Mouse (Mus musculus): ENCODE data around the gene Gm28308. TPM values are rescaled to one million over a fixed set of nuclear protein-coding genes. Genes with fewer than 3 reads are reported as not detected.

Gene Gm28308
- polyA plus RNA-seq, 1 experiment from 2014 or later = not detected

GRCm38 (mm10) chr6:52245040-52245756, 32.1 kb upstream of the Gm28308 start:
- 0 out of 2 replicates have a peak overlapping the region, but pooled peaks have one; percentile 2 for H3K4me2 ChIP-seq (replicated peaks)
- peaks cover 98% of the 10 kb centered on the region for H3K27me3 ChIP-seq
- peaks cover 10% of the 10 kb centered on the region for H3K4me1 ChIP-seq
- under 1% methylated on average over 71 of the region's 71 CpGs for WGBS
- H3K9ac ChIP-seq = no peak overlapping the region
- no peaks in the 10 kb centered on the region for H3K36me3 ChIP-seq
- ATAC-seq (ENCODE audit: insufficient number of reproducible peaks, low FRiP score, low TSS enrichment, low read depth) = no peak
- no peak overlapping the region for H3K27ac ChIP-seq (replicated peaks)
- H3K4me3 ChIP-seq (replicated peaks) = peak overlapping the region; percentile 10; the same call in 1 of the 2 replicates
- H3K9me3 ChIP-seq (replicated peaks) = no peaks in the 10 kb centered on the region

- H3K9me3 ChIP-seq (replicated peaks) = no peaks in the 10 kb centered on the region
- no peaks in the 10 kb centered on the region for H3K36me3 ChIP-seq
- H3K27ac ChIP-seq (replicated peaks) = no peak overlapping the region
- peak overlapping the region; percentile 10; the same call in 1 of the 2 replicates for H3K4me3 ChIP-seq (replicated peaks)
- H3K4me1 ChIP-seq = peaks cover 14% of the 10 kb centered on the region
- 0 out of 2 replicates have a peak overlapping the region, but pooled peaks have one; percentile 2 for H3K4me2 ChIP-seq (replicated peaks)
- H3K27me3 ChIP-seq = peaks cover 98% of the 10 kb centered on the region
- ATAC-seq (ENCODE audit: insufficient number of reproducible peaks, low FRiP score, low TSS enrichment, low read depth) = no peak
- WGBS = 1% methylated on average over 23 of the region's 23 CpGs
- no peak overlapping the region for H3K9ac ChIP-seq
Measured at GRCm38 (mm10) chr6:52244471-52245039, 31.4 kb upstream of the Gm28308 start.

GRCm38 (mm10) chr6:52243681-52244121, 30.6 kb upstream of the Gm28308 start:
- Histone ChIP-seq H3K27me3 (peaks cover 96% of the 10 kb centered on the region), H3K4me1 (peaks cover 14% of the 10 kb centered on the region), H3K36me3 (no peaks in the 10 kb centered on the region), H3K4me3 (replicated peaks) (no peak overlapping the region), H3K4me2 (replicated peaks) (no peak overlapping the region), H3K9me3 (replicated peaks) (no peaks in the 10 kb centered on the region), H3K27ac (replicated peaks) (no peak overlapping the region), H3K9ac (no peak overlapping the region)
- no peak for ATAC-seq (ENCODE audit: insufficient number of reproducible peaks, low FRiP score, low TSS enrichment, low read depth)
- 2% methylated on average over 12 of the region's 12 CpGs for WGBS

DNA sequence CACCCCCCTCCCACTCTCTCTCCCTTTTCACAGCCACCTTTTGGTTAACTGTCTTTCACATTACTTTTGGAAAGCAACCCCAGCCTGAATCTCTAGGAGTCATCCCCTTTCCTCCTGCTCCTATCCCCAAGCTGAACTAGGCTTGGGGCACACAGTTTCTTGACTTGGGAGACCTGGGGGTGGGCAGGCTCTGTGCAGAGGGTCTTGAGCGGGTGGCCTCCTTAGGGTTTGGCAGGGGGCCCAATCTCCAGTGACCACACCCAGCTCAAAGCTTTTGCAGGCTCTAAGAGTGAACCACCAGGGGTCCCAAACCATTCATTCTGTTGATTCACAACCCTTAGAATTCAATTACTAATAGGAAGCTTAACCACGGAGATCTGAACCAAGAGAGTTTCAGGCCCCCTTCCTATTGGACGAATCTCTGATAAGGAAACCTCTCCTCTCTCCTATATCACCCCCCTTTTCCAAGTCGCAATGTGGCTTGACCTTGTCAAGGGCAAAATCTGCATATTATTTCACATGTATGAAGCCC, 29.7 kb upstream of the Gm28308 start:
- no peak for ATAC-seq (ENCODE audit: insufficient number of reproducible peaks, low FRiP score, low TSS enrichment, low read depth)
- H3K4me3 ChIP-seq (replicated peaks) = no peak overlapping the region
- 9% methylated on average over 4 of the region's 4 CpGs for WGBS
- no peak overlapping the region for H3K27ac ChIP-seq (replicated peaks)
- H3K4me1 ChIP-seq = peaks cover 14% of the 10 kb centered on the region
- peaks cover 95% of the 10 kb centered on the region for H3K27me3 ChIP-seq
- no peaks in the 10 kb centered on the region for H3K36me3 ChIP-seq
- no peaks in the 10 kb centered on the region for H3K9me3 ChIP-seq (replicated peaks)
- H3K4me2 ChIP-seq (replicated peaks) = no peak overlapping the region
- no peak overlapping the region for H3K9ac ChIP-seq

GRCm38 (mm10) chr6:52241001-52241621, 28.0 kb upstream of the Gm28308 start:
- Histone ChIP-seq H3K9me3 (replicated peaks) (no peaks in the 10 kb centered on the region), H3K4me1 (peaks cover 14% of the 10 kb centered on the region), H3K4me3 (replicated peaks) (no peak overlapping the region), H3K4me2 (replicated peaks) (no peak overlapping the region), H3K27me3 (peaks cover 97% of the 10 kb centered on the region), H3K27ac (replicated peaks) (no peak overlapping the region), H3K36me3 (no peaks in the 10 kb centered on the region), H3K9ac (no peak overlapping the region)
- 0 out of 2 replicates have a peak, but pooled peaks have one; percentile 11 for ATAC-seq (ENCODE audit: insufficient number of reproducible peaks, low FRiP score, low TSS enrichment, low read depth)
- 9% methylated on average over 9 of the region's 9 CpGs for WGBS

- H3K27me3 ChIP-seq = peaks cover 97% of the 10 kb centered on the region
- 2% methylated on average over 35 of the region's 35 CpGs for WGBS
Measured at GRCm38 (mm10) chr6:52240389-52241000, 27.4 kb upstream of the Gm28308 start, which contains the start of gene Hoxa10. Gene Hoxa10, minus strand, starts transcription at chr6:52240854.

GRCm38 (mm10) chr6:52239625-52240388, 26.7 kb upstream of the Gm28308 start:
- peak overlapping the region; percentile 34 for H3K4me2 ChIP-seq (replicated peaks)
- H3K27ac ChIP-seq (replicated peaks) = no peak overlapping the region
- peak overlapping the region; percentile 24 for H3K4me3 ChIP-seq (replicated peaks)
- H3K36me3 ChIP-seq = no peaks in the 10 kb centered on the region
- ATAC-seq (ENCODE audit: insufficient number of reproducible peaks, low FRiP score, low TSS enrichment, low read depth) = no peak
- WGBS = 2% methylated on average over 30 of the region's 30 CpGs
- H3K4me1 ChIP-seq = peaks cover 10% of the 10 kb centered on the region
- H3K9ac ChIP-seq = no peak overlapping the region
- peaks cover 97% of the 10 kb centered on the region for H3K27me3 ChIP-seq
- H3K9me3 ChIP-seq (replicated peaks) = no peaks in the 10 kb centered on the region

More at GRCm38 (mm10) chr6:52240389-52241000, 27.4 kb upstream of the Gm28308 start, which contains the start of gene Hoxa10:
- Histone ChIP-seq H3K9ac (no peak within 1 kb of the TSS), H3K4me1 (peaks cover 14% of the 10 kb centered on the region), H3K27ac (replicated peaks) (no peak within 1 kb of the TSS), H3K4me2 (replicated peaks) (peak within 1 kb of the TSS; percentile 34), H3K9me3 (replicated peaks) (no peaks in the 10 kb centered on the region), H3K36me3 (no peaks in the 10 kb centered on the region), H3K4me3 (replicated peaks) (peak within 1 kb of the TSS; percentile 24)
- ATAC-seq (ENCODE audit: insufficient number of reproducible peaks, low FRiP score, low TSS enrichment, low read depth) = no peak

DNA sequence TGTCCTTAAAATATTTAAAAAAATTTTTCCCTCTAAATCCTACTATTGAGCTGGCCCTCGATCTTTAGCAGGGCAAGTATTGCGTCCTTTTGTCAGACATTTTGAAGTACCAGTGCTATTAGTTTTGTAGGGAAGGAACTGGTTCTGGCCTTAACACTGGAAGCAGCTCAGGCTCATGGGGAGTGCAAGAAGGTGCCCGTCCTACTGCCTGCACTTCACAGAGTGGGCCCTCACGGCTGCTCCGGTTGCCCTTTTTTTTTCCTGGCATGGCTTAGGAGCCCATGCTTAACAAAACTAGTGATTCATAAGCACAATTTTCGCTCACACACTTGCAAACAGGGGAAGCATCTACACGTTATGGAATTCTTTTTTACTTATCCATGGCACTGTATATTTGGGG, 25.8 kb upstream of the Gm28308 start:
- WGBS = 4% methylated on average over 7 of the region's 7 CpGs
- no peak for ATAC-seq (ENCODE audit: insufficient number of reproducible peaks, low FRiP score, low TSS enrichment, low read depth)
- Histone ChIP-seq H3K9ac (no peak overlapping the region), H3K27ac (replicated peaks) (no peak overlapping the region), H3K27me3 (peaks cover 97% of the 10 kb centered on the region), H3K9me3 (replicated peaks) (no peaks in the 10 kb centered on the region), H3K4me3 (replicated peaks) (no peak overlapping the region), H3K36me3 (no peaks in the 10 kb centered on the region), H3K4me1 (peaks cover 17% of the 10 kb centered on the region), H3K4me2 (replicated peaks) (no peak overlapping the region)

DNA sequence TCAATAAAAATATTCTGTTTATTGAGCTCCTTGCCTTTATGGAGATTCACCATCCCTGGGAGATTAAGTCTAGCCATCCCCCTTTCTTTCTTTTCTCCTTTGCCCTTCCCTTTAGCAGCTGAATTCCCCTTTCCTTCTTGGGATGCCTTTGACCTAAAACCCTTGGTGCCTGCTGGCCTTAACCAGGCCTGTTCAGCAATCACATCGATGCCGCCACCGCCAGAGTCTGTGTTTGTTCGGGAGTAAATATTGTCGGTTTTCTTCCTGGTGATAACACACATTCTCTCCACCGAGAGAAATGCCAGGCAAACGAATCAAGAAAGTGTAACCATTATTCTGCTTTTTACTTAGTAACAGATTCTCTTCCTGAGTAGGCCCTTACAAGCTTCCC, 25.0 kb upstream of the Gm28308 start:
- H3K9me3 ChIP-seq (replicated peaks) = no peaks in the 10 kb centered on the region
- peaks cover 20% of the 10 kb centered on the region for H3K4me1 ChIP-seq
- no peak overlapping the region for H3K4me2 ChIP-seq (replicated peaks)
- H3K4me3 ChIP-seq (replicated peaks) = no peak overlapping the region
- 2% methylated on average over 7 of the region's 7 CpGs for WGBS
- H3K9ac ChIP-seq = no peak overlapping the region
- no peak overlapping the region for H3K27ac ChIP-seq (replicated peaks)
- H3K36me3 ChIP-seq = no peaks in the 10 kb centered on the region
- H3K27me3 ChIP-seq = peaks cover 97% of the 10 kb centered on the region
- ATAC-seq (ENCODE audit: insufficient number of reproducible peaks, low FRiP score, low TSS enrichment, low read depth) = no peak

- Histone ChIP-seq H3K4me1 (peaks cover 20% of the 10 kb centered on the region), H3K36me3 (no peaks in the 10 kb centered on the region), H3K27me3 (peaks cover 97% of the 10 kb centered on the region), H3K9ac (no peak overlapping the region), H3K4me3 (replicated peaks) (no peak overlapping the region), H3K4me2 (replicated peaks) (no peak overlapping the region), H3K27ac (replicated peaks) (no peak overlapping the region), H3K9me3 (replicated peaks) (no peaks in the 10 kb centered on the region)
- ATAC-seq (ENCODE audit: insufficient number of reproducible peaks, low FRiP score, low TSS enrichment, low read depth) = no peak
- 9% methylated on average over 10 of the region's 10 CpGs for WGBS
Measured at GRCm38 (mm10) chr6:52237346-52238154, 24.4 kb upstream of the Gm28308 start.
